Mouse (Mus musculus) A20 (cell line): ENCODE measurements around the gene Comt.

ENCODE experiments used
- DNase-seq: peaks from one replicate; pipeline ENCODE4 v3.0.0-alpha.2; 2011; ENCODE audit warnings: low read depth, low spot score

Comt gene

GRCm38 (mm10) chr16:18433341-18433920 is 6.8 kb upstream of the Comt start:
- DNase-seq = no peak

DNA sequence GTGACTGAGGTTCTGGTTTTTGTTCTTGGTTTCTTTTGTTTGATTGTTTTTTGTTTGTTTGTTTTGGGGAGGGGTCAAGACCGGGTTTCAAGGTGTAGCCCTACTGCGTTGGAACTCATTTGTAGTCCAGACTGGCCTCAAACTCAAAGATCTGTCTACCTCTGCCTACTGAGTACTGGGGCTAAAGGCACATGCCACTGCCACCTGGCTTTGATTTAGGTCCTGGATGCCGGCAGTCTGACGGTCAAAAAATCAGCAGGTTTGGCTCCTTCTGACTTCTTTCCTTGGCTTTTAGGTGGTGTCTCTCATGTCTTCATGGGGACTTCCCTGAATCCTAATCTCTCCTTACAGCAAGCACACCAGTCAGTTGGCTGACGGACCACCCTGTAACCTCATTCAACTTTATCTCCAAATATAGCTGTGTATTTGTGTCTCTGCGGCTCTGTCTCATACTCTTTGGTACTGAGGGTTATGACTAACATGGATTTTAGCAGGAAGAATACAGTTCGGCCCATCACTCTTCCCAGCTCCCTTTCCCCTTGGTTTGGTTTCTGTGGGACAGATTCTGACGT is 4.1 kb upstream of the Comt start:
- DNase-seq = no peak

GRCm38 (mm10) chr16:18429641-18430040 is 3.0 kb upstream of the Comt start:
- no peak for DNase-seq

GRCm38 (mm10) chr16:18428516-18429042 is 1.9 kb upstream of the Comt start:
- DNase-seq = no peak

- DNase-seq = no peak
Observed at GRCm38 (mm10) chr16:18428011-18428515, 1.4 kb upstream of the Comt start.

GRCm38 (mm10) chr16:18426215-18426791 is 349 bp downstream of the Comt start, which contains the start of gene Txnrd2:
TSS of gene Txnrd2 (plus strand) at chr16:18426384.
- peak; percentile 82 for DNase-seq

- DNase-seq = peak; percentile 51
Observed at GRCm38 (mm10) chr16:18425475-18426214, 1.0 kb downstream of the Comt start.

GRCm38 (mm10) chr16:18424364-18425045 is 2.1 kb downstream of the Comt start:
- peak; percentile 55 for DNase-seq

DNA sequence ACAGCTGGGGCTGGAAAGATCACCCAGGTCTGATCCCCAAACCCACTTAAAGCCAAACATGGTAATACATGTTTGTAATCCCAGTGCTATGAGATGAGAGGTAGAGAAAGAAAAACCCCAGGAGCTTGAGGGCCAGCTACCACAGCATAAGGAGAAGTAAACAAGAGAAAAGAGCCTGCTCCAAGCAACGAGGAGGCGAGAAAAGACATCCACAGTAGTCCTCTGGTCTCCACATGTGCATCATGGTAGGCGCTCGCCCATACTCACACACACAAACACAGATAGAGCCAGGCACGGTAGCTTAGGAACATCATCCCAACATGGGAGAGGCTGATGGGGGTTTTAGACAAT is 2.8 kb downstream of the Comt start:
- DNase-seq = no peak

DNA sequence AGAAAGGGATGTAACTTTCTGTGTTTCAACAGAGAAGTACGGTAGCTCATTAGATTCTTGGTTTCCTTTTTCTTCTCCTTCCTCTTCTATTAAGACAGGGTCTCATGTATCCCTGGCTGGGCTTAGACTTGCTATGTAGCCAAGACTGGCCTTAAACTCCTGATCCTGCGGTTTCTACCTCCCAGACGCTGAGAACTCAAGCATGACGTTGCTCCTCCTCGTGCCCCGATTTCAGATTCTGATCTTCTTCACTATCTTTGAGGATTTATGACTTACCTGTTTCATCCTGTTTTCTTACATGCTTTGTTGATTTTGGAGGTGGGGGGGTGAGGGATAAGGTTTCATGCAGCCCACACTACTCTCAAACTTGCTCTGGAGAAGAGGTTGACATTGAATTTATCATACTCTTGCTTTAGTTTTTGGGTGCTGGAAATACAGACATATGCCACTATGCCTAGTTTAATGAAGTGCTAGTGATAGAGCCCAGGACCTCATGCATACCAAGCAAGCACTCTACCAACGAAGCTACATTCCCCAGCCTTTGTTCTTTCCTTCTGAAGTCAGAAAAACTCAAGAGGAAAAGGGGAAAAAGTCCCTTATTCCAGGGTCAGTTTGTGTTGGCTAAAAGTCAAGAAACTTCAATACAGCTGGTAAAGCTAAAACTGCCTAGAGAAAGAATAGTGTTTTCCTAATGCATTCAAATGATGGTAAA is 3.3 kb downstream of the Comt start:
- DNase-seq = no peak

GRCm38 (mm10) chr16:18420571-18420970 is 6.1 kb downstream of the Comt start:
- no peak for DNase-seq

GRCm38 (mm10) chr16:18419603-18420026 is 7.0 kb downstream of the Comt start:
- no peak for DNase-seq

DNA sequence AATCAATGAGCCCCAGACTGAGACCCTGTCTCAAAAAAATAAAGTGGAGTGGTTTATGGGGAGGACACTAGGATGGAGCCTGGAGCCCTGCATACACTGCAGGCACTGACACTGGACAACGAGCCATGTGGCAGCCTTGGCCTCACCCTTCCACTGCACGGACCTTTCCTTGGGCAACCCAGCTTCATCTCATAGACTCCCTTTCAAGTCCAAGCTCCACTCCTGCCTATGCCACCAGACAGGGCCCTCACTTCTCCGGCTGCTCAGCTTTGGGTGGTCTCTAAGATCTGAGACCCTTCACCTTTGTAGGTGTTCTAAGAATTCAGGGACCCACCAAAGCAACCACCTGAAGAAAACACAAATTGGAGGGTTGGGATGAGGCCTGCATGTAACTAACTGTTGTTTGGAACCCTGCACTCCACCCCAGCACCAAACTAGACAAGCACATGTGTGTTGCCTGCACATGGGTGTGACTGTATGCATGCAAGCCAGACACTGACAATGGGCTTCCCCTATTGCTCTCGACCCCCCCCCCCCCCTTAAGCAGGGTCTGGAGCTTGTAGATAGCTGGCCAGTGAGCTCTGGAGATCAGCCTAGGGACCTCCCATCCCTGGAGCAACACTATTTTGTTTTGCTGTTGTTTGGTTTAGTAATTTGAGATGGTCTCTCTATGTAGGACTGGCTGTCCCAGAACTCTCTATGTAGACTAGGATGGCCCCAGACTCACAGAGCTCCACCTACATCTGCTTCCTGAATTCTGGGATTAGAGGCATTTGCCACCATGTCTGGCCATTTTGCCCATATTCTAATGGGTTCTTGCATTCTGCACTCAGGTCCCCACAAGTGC is 7.7 kb downstream of the Comt start:
- no peak for DNase-seq

GRCm38 (mm10) chr16:18417491-18417890 is 9.2 kb downstream of the Comt start:
- DNase-seq = no peak

DNA sequence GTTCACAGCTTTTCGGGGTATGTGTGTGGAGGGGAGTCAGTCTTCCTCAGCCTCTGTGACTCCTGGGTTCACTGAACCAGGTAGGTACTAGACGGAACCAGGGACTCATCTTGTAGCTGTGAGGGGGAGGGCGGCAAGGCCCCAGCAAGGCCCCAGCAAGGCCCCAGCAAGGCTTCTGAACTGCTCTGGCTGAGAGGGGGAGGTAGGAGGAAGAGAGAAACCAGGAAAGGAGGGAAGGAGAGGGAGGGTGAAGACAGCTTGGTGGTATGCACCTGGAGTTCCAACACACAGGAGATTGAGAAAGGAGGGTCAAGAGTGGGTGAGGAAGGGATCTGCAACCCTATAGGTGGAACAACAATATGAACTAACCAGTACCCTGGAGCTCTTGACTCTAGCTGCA is 9.8 kb downstream of the Comt start:
- no peak for DNase-seq

DNA sequence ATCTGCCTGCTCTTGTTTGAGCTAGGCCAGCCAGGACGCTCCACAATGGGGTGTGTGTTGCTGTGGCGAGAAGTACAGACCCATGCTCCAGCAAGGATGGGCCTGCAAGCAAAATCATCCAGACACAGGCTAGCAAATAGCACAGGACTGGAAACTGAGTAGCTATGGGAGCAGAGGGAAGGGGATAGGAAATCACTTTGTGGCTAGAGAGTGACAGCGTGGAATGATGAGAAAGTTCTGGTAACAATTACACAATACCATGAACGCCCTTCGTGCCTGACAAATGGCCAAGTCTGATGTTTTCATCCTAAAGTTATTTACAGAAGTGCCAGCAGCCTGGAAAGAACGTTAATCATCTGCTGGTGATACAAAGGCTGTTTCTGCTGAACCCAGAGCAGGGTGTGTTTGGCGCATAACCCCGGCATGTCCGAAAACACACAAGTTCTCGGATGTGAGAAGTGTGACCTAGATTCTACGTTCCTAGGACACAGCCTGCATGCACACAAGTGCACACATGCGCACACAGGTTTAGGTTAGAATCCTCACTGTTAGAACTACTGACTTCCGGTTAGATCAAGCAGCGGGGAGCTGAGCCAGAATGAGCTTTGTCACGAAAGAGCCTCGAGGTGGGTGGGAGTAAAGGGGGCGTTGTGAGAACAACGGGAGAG is 10.4 kb downstream of the Comt start:
- DNase-seq = no peak

GRCm38 (mm10) chr16:18413032-18413816 is 13.4 kb downstream of the Comt start:
- DNase-seq = peak; percentile 25

GRCm38 (mm10) chr16:18411802-18412476 is 14.7 kb downstream of the Comt start:
- DNase-seq = no peak
